Comparison of ENCODE assay signal across 8 mouse cellular contexts in the genomic region with DNA sequence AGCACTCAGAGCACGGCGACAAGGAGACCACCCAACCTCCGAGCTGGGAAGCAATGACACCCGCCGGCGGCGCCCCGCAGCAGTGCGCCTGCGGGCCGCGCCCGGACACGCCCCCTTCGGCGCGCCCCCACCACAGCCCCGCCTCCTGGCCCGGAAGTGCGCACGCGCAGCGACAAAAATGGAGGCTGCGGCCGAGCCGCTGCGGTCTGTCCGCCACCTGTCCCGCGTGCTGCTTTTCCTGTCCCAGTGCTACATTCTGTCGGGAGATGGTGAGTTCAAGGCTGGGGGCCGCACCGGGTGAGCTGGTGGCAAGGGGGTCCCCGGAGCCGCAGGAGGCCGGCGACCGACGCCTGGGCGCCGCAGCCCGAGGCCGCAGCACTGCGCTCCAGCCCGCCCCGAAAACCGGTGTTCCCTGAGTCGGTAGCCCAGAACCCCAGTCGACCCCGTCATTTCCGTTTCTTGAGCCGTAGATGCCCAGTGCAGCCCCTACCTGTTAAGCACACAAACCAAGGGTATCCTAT. TPM values are rescaled to one million over a fixed set of nuclear protein-coding genes. Genes with fewer than 3 reads are reported as not detected.
DNase-seq lines count a peak whose midpoint lies in the region; ATAC-seq and TF ChIP-seq lines count a peak whose summit lies in the region.

No protein-coding gene starts in this region.

- H3K27me3 ChIP-seq in forebrain, embryonic 15.5 days: no peaks in the 10 kb centered on the region
- H3K27me3 ChIP-seq in liver, postnatal 0 days (ENCODE audit: insufficient read depth, low read length): no peaks in the 10 kb centered on the region
- H3K27me3 ChIP-seq in neural tube, embryonic 13.5 days: no peaks in the 10 kb centered on the region

- H3K4me2 ChIP-seq in forebrain, embryonic 15.5 days (replicated peaks): peak overlapping the region; percentile 85
- H3K4me2 ChIP-seq in liver, postnatal 0 days (ENCODE audit: low read depth, low read length): peak overlapping the region; percentile 76
- peak overlapping the region; percentile 67 for H3K4me2 ChIP-seq in neural tube, embryonic 13.5 days

- peak overlapping the region; percentile 24; the same call in 1 of the 2 replicates for H3K27ac ChIP-seq in ES-E14 (ENCODE audit: insufficient read depth, low read depth, low read length, poor library complexity, severe bottlenecking)
- peak overlapping the region; percentile 80 for H3K27ac ChIP-seq in forebrain, embryonic 15.5 days (replicated peaks)
- peak overlapping the region; percentile 68 for H3K27ac ChIP-seq in liver, postnatal 0 days (ENCODE audit: low read depth)
- H3K27ac ChIP-seq in neural tube, embryonic 13.5 days (replicated peaks): peak overlapping the region; percentile 82

- H3K36me3 ChIP-seq in ES-E14 (ENCODE audit: control insufficient read depth, insufficient read depth, low read length, poor library complexity, severe bottlenecking): peaks cover 15% of the 10 kb centered on the region
- H3K36me3 ChIP-seq in forebrain, embryonic 15.5 days: peaks cover 34% of the 10 kb centered on the region
- H3K36me3 ChIP-seq in liver, postnatal 0 days (replicated peaks; ENCODE audit: insufficient read depth, low read length): peaks cover 21% of the 10 kb centered on the region
- H3K36me3 ChIP-seq in neural tube, embryonic 13.5 days: peaks cover 37% of the 10 kb centered on the region

- peak overlapping the region; percentile 96 for H3K9ac ChIP-seq in ES-E14 (ENCODE audit: insufficient read depth, low read depth, low read length, poor library complexity, severe bottlenecking)
- peak overlapping the region; percentile 87 for H3K9ac ChIP-seq in forebrain, embryonic 15.5 days (replicated peaks)
- H3K9ac ChIP-seq in liver, postnatal 0 days (replicated peaks): peak overlapping the region; percentile 82
- H3K9ac ChIP-seq in neural tube, embryonic 13.5 days: peak overlapping the region; percentile 84

- TF ChIP-seq EP300 in liver, postnatal 0 days (IDR thresholded peaks at IDR 0.05; ENCODE audit: low read depth): no peak

- in situ Hi-C loops in ES-E14 (cut with MboI; ENCODE audit: low sequenced_read_pairs in 2 of 2, unreplicated experiment in 2 of 2): no loop called here

- H3K9me3 ChIP-seq in ES-E14 (ENCODE audit: control insufficient read depth, insufficient read depth, low read depth, low read length): no peaks in the 10 kb centered on the region
- no peaks in the 10 kb centered on the region for H3K9me3 ChIP-seq in forebrain, embryonic 15.5 days
- H3K9me3 ChIP-seq in liver, postnatal 0 days (ENCODE audit: low read length): no peaks in the 10 kb centered on the region
- no peaks in the 10 kb centered on the region for H3K9me3 ChIP-seq in neural tube, embryonic 13.5 days

- 0% methylated on average over 52 of the region's 52 CpGs for WGBS in forebrain, embryonic 15.5 days
- under 1% methylated on average over 48 of the region's 52 CpGs for WGBS in liver, postnatal 0 days (ENCODE audit: insufficient replicate concordance)
- WGBS in neural tube, embryonic 13.5 days: 0% methylated on average over 51 of the region's 52 CpGs

- no peaks in the 10 kb centered on the region for H3K4me1 ChIP-seq in ES-E14 (ENCODE audit: control insufficient read depth in 2 of 2, insufficient read depth in 2 of 2, low read length in 2 of 2, poor library complexity in 1 of 2)
- peaks cover 20% of the 10 kb centered on the region for H3K4me1 ChIP-seq in forebrain, embryonic 15.5 days
- H3K4me1 ChIP-seq in liver, postnatal 0 days (ENCODE audit: insufficient read depth): peaks cover 16% of the 10 kb centered on the region
- peaks cover 26% of the 10 kb centered on the region for H3K4me1 ChIP-seq in neural tube, embryonic 13.5 days (replicated peaks)

- intact Hi-C loops in heart, postnatal 25 days (cut with DNase I): loop anchor here (5.0 kb wide), 1 partner anchor 46 kb away; no protein-coding TSS in a partner anchor

- H3K4me3 ChIP-seq in ES-E14 (ENCODE audit: insufficient read depth in 1 of 2, low read depth in 1 of 2, low read length in 2 of 2, poor library complexity in 1 of 2, severe bottlenecking in 1 of 2): peak overlapping the region; percentile 88 to 98
- peak overlapping the region; percentile 85 for H3K4me3 ChIP-seq in forebrain, embryonic 15.5 days
- peak overlapping the region; percentile 84 for H3K4me3 ChIP-seq in liver, postnatal 0 days (ENCODE audit: low read depth, low read length)
- H3K4me3 ChIP-seq in neural tube, embryonic 13.5 days: peak overlapping the region; percentile 64

- peak; percentile 97 for ATAC-seq in forebrain, embryonic 15.5 days (replicated peaks)
- peak; percentile 96 for ATAC-seq in liver, postnatal 0 days
- ATAC-seq in neural tube, embryonic 13.5 days (ENCODE audit: low read depth): peak; percentile 96

- DNase-seq in ES-E14 (ENCODE audit: low read depth, low spot score): peak; percentile 59
- DNase-seq in cerebellum, adult 11 months: peak; percentile 88
- peak; percentile 67 for DNase-seq in heart, postnatal 25 days (ENCODE audit: low spot score)
- peak; percentile 86 for DNase-seq in layer of hippocampus, adult 11-12 months (ENCODE audit: low spot score)
- peak; percentile 91 for DNase-seq in liver, postnatal 0 days
- DNase-seq in telencephalon, adult 2 months (ENCODE audit: low read depth, low spot score): peak; percentile 46

- TF ChIP-seq CTCF in liver, postnatal 0 days (IDR thresholded peaks at IDR 0.05; ENCODE audit: low read depth): no peak

TF ChIP-seq in ES-E14, 5 proteins besides CTCF, POLR2A, EP300 and RAD21:
- TF ChIP-seq ZC3H11A (IDR thresholded peaks at IDR 0.05; ENCODE audit: borderline replicate concordance, low read depth, low read length) (no peak), HCFC1 (IDR thresholded peaks at IDR 0.05; ENCODE audit: borderline replicate concordance, insufficient read depth, low read length) (no peak)

RNA-seq across cellular contexts. Expression of a gene that starts 2.4 kb away (rescaled TPM):
- total RNA-seq in ES-E14 (2012; rRNA removed): 77.2 and 135 TPM in 2 replicates
- polyA plus RNA-seq in forebrain, embryonic 15.5 days (2015; fragmentation: Nextera tagmentation; extraction: Ambion mirVana): 82.2 and 85.3 TPM in 2 replicates
- 10 to 100 TPM; 19.2 to 20.8 TPM for total RNA-seq in heart, postnatal 25 days (2021)
- 42.8 and 45.0 TPM in 2 replicates for polyA plus RNA-seq in liver, postnatal 0 days (2015; fragmentation: Nextera tagmentation; extraction: Ambion mirVana)
- 83.9 and 87.3 TPM in 2 replicates for polyA plus RNA-seq in neural tube, embryonic 13.5 days (2015; fragmentation: Nextera tagmentation; extraction: Ambion mirVana)

RNA-seq across cellular contexts. Expression of a gene that starts 48.7 kb away (rescaled TPM):
- total RNA-seq in ES-E14 (2012; rRNA removed): 3.0 and 3.2 TPM in 2 replicates
- 15.3 and 15.8 TPM in 2 replicates for polyA plus RNA-seq in forebrain, embryonic 15.5 days (2015; fragmentation: Nextera tagmentation; extraction: Ambion mirVana)
- total RNA-seq in heart, postnatal 25 days (2021): 10 to 100 TPM; 31.1 to 31.9 TPM
- 5.7 and 5.9 TPM in 2 replicates for polyA plus RNA-seq in liver, postnatal 0 days (2015; fragmentation: Nextera tagmentation; extraction: Ambion mirVana)
- polyA plus RNA-seq in neural tube, embryonic 13.5 days (2015; fragmentation: Nextera tagmentation; extraction: Ambion mirVana): 13.3 and 15.6 TPM in 2 replicates

Comparison
In these comparisons a context has a peak if more than half of its experiments do, and no peak if none do; other contexts are left out.
1. Peak in every context shown above with its lines: DNase-seq, ATAC-seq, H3K4me3 ChIP-seq and H3K27ac ChIP-seq.
2. H3K27ac ChIP-seq: peak in every context shown above with its lines; median percentile 82 in neural tube, embryonic 13.5 days; 80 in forebrain, embryonic 15.5 days; 68 in liver, postnatal 0 days; 24 in ES-E14.